Mouse (Mus musculus): Measurements from ENCODE around the gene Itgb1bp1.

Gene Itgb1bp1

DNA sequence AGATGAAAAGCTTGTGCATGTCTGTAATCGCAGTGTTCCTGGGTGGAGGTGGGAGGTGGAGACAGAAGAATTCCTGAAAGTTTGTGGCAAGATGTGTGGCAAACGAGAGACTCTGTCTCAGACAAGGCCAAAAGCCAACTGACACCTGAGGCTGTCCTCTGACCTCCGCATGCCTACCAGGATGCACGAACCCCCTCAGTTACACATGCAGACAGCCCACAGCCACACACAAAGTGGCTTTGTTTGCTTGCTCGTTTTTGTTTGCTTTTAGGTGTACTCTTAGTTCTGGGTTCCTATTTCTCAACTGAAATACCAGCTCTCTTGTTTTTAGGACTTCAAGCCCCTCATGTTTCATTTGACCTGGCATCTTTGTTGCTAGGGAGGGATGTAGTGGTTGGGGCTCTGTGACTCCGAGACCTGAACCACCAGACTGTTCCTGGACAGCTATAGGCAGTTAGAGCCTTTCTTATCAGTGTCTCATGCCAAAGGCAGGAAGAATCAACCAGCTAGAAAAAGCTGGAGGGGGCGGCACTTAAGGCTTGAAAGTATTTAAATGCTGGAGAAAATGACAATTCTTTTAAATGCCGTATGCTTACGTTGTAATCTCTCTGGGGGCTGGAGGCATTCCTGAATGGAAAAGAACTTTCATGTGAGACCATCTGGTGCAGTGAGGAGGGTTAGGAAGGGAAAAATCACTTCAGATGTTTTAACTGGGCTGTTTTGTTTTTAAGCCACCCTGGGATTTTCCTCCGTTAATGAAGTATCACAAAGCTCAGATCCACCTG is 84.4 kb downstream of the Itgb1bp1 start:
- DNase-seq (ENCODE audit: low spot score in 2 of 2), result peak; percentile 50 to 60

DNA sequence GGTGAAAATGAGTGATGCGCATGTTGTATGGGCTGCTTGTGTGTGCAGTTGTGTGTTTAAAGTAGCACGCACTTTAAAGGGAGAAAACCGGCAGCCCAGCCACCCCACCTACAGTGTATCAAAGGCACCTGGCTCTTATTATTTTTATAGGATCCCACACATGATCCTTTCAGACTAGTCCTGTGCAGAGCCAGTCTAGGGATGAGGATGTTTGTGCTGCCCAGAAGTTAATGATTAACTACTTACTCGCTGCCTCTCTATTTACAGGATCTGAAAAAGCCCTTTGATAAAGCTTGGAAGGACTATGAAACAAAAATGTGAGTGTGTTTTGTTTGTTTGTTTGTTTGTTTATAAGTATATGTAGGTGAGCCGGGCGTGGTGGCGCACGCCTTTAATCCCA is 85.5 kb downstream of the Itgb1bp1 start:
- no peak for DNase-seq (ENCODE audit: low spot score in 2 of 2)

DNA sequence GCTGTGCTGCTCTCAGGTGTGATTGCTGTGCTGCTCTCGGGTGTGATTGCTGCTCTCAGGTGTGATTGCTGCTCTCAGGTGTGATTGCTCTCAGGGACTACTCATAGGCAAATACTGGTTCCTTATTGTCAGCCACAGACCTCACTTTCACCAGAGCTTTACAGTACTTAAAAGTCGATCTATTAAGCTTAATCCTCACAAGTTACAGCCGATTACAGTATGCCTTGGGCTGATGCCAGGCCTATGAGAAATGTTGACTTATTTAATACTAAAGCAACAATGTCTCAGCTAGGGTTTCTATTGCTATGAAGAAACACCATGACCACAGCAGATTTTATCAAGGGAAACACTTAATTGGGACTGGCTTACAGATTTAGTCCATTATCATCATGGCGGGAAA is 89.7 kb downstream of the Itgb1bp1 start:
- DNase-seq (ENCODE audit: low spot score in 2 of 2), result no peak

DNA sequence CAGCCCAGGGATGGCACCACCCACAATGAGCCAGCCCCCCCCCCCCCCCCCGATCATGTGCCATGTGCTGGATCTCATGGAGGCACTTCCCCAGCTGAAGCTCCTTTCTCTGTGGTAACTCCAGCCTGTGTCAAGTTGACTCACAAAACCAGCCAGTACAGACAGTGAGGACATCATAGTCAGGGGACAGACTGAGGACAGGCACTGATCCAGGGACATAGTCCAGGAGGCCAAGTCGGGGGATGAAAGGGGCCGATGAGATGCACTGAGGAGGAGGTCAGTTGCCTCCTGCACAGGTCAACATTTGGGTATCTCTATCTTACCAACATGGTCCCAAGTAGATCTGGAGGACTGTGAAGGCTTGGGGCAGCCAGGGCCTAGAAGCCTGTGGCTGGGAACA is 90.6 kb downstream of the Itgb1bp1 start:
- no peak for DNase-seq (ENCODE audit: low spot score in 2 of 2)

DNA sequence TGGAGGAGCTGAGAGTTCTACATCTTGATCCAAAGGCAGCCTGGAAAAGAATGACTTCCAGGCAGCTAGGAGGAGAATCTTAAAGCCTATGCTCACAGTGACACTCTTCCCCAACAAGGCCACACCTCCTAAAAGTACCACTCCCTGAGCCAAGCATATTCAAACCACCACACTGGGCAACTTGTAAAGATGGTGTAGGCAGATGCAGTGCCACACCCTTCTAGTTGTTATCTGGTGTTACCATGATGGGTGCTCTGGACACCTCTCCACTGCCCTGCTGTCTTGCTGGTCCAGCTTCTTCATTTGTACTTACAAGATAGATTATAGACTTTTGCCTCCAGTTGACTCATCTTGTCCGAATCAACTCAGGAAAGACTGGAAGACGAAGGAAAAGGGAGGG is 94.5 kb downstream of the Itgb1bp1 start:
- DNase-seq (ENCODE audit: low spot score in 2 of 2), result no peak
